Mouse (Mus musculus) bone marrow macrophage, adult 2 months (primary cell): ENCODE data around the gene Pcsk5.

Experiments
- CTCF ChIP-seq: IDR thresholded peaks from 2 replicates; pipeline ENCODE4 v1.5.1; 2012; ENCODE audit warnings: low read depth, mild to moderate bottlenecking, low read length, moderate library complexity
- POLR2A ChIP-seq: IDR thresholded peaks from 2 replicates; pipeline ENCODE4 v1.6.1; 2012; ENCODE audit warnings: mild to moderate bottlenecking, low read depth, low read length, borderline replicate concordance

DNA sequence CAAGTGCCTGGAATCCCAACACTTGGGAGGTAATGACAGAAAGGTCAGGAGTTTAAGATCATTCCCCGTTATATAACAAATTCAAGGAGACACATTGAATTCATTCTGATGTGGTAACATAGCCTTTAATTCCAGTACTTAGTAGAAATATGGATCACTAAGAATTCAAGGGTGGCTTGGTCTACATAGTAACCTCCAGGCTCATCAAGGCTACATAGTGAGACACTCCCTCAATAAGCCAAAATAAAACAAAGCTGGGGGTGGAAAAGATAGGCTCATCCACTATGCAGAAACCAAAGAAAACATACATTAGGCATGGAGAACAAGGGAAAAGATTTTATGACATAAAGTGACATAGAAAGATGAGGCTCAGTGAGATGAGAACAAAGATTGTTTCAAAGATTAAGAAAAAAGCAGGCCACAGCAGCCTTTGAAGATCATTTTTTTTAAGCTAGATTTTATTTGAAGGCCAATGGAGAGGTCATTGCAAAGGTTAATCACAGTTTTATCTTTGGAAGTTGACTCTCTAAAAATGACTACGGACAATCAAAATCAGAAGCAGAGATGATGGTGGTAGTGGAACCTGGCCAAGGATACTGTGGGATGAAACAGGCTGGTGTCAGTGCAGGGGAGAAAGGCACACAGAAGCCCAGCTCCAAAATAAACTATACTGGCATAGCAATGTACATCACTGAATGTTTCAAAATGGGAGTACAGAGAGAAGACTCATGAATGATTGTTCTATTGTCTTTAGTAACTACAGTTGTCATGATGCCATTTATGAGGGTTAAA is 52.8 kb downstream of the Pcsk5 start:
- TF ChIP-seq CTCF (no peak), POLR2A (no peak)
